Mouse (Mus musculus): ENCODE measurements around the gene Dynll1. TPM values are rescaled to one million over a fixed set of nuclear protein-coding genes. Genes with fewer than 3 reads are reported as not detected.

Gene Dynll1
- 637 and 750 TPM in 2 replicates for polyA plus RNA-seq (2012; rRNA removed)

DNA sequence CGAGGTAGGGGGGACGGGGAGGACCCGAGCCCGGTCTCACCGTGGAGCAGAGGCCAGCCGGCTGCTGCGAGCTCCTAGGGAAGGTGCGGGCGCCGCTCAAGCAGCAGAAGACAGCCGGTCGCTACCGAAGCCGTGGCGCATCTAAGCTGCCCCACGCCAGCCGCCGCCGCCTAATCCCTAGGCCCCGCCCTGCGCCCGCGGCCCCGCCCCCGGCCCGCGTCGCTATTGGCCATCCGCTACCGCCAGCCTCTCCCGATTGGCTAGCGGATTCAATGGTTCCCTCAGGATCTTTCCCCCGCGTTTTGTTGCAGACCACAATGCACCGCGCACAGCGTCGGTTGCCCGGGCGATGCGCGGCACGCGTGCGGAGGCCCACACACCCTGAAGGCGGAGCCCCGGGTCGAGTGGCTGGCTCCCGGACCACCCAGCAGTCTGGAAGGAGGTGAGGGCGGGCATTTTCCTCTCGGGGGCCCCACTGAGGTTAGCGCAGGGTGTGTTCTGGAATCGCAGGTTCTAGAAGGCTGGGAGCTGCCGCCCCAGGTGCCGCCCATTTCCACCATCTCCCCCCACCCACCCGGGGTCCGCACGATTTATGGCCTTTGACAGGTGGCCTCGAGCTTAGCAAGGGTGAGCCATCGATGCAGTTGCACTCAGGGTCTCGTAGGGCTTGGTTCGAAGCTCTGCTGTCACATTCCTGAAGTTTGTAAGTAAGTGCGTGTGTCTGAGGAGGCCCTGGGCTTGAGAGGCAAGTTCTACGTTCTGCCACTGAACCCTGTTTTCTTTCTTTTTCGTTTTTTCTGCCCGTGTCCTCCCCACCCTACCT, at the start of gene Dynll1:
Dynll1 (minus strand) TSS at position 208 of the 823 bp plus-strand sequence.
- peak; percentile 97 to 100 for DNase-seq (ENCODE audit: extremely low spot score in 1 of 2, low spot score in 1 of 2)

DNA sequence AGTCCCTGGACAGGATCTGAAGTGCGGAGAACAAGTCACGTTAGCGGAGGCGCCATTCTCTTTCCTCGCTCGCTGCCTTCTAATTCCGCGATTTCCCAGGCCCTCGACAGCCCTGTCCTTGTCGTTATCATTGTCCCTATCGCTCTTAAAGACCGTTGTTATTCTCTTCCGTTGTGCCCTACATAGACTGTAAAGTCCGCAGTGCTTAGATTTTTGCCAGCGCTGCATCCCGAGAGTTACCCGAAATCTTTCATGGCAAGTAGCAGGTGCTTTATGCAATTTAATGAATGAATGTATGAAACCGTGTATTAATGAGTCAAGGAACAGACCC, 48.4 kb upstream of the Dynll1 start:
- no peak for DNase-seq (ENCODE audit: extremely low spot score in 1 of 2, low spot score in 1 of 2)

DNA sequence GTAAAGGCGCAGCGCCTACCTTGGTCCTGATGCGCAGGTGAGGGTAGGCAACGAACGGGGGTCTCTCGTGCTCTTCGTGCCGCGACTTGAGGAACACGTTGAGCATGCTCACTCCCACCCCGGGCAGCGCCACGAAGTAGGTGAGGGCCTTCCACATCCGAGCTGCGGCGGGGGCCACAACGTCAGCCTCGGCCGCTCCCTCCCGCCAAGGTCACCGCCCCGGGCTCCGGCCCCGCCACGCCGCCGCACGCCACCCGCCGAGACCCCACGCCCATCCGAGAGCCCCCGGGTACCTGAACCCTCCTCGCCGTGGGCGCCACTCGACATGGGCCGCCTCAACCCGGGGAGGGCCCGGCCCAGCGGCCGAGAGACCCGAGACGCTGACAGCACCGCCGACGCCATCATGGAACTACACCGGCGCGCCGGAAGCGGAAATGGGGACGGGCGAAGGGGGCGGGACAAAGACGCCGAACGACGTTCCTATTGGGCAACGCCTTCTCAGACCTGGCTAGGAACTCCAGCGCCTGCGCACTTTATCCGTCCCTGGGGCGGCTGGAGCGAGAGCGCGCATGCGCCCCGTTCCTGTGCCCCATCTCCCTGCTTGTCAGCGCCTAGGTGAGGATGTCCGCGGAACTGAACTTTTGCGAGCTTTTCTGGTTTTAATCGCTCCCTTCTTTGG, 47.9 kb upstream of the Dynll1 start, which contains the start of gene Cox6a1:
Cox6a1 (minus strand) TSS at position 436 of the 679 bp plus-strand sequence.
- DNase-seq (ENCODE audit: extremely low spot score in 1 of 2, low spot score in 1 of 2): peak; percentile 96 to 99

DNA sequence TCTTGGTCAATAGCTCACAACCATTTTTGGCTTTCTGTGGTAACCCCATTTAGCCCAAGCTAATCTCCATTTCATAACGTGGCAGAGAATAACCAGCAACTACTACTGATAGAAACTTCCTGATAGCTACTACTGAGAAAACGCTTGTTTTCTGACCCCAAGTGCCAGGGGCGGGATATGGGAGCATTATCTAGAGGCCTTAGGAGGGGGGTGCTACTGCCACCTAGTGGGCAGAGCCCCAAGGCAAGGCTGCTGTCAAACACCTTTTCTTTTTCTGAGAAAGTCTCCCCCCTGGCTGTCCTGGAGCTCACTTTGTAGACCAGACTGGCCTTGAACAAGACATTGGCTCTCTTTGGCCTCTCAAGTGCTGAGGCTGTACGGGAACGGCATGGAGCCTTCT, 46.8 kb upstream of the Dynll1 start:
- peak; percentile 34 to 87 for DNase-seq (ENCODE audit: extremely low spot score in 1 of 2, low spot score in 1 of 2)

DNA sequence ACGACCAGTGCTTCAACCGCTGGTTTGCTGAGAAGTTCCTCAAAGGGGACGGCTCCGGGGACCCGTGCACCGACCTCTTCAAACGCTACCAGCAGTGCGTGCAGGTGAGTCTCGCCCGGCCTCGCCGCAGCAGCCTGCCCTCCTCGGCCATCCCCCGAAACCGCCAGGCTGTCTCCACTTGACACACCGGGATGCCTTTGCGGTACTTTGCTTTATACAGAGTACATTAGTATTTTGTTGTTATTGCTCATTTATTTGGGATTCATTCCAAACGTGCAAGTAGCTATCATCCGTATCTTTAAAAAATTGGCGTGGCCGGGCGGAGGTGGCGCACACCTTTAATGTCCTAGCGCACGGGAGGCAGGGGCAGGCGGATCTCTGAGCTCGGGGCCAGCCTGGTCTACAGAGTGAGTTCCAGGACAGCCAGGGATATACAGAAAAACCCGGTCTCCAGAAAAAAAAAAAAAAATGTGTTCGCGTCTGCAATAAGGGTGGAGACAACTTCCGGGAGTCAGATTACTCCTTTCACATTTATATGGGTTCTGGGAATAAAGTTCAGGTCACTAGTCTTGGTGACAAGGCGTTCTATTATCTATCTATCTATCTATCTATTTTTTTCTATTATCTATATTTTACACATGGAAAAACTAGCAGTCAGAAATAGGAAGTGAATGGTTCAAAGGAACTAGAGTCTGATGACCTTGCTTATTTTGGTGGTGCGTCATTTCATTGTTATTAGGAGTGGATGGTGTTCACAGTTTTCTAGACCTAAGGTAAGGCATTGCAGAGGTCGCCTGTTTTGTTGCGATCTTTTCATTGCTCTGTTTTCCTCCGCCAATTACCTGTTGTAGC, 40.7 kb upstream of the Dynll1 start:
- no peak for DNase-seq (ENCODE audit: extremely low spot score in 1 of 2, low spot score in 1 of 2)

DNA sequence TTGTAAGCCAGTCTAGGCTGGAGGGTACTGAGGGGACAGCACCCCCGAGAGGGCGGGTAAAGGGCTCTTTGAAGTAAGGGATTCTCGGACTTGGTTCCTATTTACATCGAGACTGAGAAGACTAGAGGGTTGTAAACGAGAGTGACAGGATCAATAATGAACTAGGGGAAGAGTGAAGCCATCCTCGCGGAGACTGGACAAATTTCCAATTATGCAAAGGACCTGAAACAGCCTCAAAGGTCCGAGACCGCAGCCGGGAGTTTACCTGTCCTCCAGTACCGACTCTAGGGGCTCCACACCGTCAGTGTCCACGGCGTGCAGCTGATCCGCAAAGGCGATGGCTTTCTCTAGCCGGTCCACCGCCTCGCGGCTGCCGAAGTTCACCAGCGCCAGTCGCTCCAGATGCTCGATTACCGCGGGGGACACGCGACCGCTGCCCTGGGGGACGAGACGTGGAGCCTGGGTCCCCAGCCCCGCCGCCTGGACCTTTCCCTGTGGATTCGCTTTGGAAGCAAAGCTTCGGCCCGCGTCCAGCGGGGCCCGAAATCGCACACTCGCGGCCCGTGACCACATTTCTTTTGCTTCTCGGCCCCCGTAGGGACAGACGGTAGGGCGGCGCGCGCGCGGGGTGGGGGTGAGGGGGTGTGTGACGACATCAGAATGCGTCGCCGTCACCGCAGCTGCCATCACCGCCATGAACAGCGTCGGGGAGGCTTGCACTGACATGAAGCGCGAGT, 39.9 kb upstream of the Dynll1 start, which contains the start of the genes Gatc and Triap1:
Gatc (minus strand) TSS at position 602 of the 737 bp plus-strand sequence.
Triap1 (plus strand) TSS at position 649 of the 737 bp plus-strand sequence.
- peak; percentile 63 to 90 for DNase-seq (ENCODE audit: extremely low spot score in 1 of 2, low spot score in 1 of 2)

DNA sequence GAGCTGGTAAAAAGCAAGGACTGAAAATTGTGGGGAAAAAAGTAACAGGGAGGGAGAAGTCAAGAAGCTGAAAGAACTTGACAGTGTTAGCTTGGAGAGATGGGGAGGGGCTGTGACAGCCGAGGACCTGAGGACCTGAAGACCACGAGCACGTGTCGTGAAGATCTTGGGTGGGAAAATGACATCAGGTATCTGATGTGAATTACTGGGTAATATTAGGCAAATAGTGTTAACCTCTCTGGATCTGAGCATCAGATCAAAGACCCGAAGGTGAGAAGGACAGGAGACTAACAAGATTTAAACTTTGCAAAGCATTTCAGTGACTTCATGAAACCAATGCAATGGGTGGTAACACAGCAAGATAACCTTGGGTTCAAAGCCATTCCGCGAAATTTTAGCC, 39.2 kb upstream of the Dynll1 start:
- DNase-seq (ENCODE audit: extremely low spot score in 1 of 2, low spot score in 1 of 2): no peak

DNA sequence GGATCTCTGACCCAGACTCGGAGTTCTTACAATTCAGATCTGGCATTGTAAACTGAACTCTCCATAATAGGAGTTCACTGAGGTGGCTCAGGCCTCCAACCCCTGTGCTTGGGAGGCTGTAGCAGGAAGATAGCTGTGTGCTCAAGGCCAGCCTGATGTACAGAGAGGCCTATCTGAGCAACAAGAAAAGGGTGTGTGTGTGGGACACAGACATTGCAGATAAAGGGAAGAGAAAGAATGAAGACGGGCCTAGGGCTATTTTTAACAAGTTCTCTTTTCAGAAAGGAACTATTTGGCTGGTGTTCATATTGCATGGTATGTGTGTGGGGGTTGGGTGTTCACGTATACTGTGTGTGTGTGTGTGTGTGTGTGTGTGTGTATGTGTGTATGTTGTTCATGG, 32.8 kb upstream of the Dynll1 start:
- DNase-seq (ENCODE audit: extremely low spot score in 1 of 2, low spot score in 1 of 2): no peak

DNA sequence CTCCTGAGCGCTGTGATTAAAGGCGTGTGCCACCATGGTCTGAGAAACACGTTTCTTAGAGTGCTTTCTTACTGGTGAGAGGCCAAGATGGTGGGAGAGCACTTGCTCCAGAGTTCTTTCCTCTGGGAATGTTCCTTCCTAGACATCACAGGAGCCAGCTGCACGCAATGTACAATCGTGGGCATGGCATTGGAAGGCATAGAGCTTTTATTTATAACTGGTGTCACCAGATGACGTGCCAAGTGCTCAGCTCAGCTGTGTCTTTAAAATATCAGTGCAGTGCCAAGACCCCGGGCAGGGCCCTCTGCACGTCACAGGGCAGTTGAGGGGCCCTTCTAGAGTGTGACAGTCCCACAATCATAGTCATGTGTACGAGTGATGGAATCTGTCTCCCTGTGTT, 30.2 kb upstream of the Dynll1 start:
- no peak for DNase-seq (ENCODE audit: extremely low spot score in 1 of 2, low spot score in 1 of 2)

DNA sequence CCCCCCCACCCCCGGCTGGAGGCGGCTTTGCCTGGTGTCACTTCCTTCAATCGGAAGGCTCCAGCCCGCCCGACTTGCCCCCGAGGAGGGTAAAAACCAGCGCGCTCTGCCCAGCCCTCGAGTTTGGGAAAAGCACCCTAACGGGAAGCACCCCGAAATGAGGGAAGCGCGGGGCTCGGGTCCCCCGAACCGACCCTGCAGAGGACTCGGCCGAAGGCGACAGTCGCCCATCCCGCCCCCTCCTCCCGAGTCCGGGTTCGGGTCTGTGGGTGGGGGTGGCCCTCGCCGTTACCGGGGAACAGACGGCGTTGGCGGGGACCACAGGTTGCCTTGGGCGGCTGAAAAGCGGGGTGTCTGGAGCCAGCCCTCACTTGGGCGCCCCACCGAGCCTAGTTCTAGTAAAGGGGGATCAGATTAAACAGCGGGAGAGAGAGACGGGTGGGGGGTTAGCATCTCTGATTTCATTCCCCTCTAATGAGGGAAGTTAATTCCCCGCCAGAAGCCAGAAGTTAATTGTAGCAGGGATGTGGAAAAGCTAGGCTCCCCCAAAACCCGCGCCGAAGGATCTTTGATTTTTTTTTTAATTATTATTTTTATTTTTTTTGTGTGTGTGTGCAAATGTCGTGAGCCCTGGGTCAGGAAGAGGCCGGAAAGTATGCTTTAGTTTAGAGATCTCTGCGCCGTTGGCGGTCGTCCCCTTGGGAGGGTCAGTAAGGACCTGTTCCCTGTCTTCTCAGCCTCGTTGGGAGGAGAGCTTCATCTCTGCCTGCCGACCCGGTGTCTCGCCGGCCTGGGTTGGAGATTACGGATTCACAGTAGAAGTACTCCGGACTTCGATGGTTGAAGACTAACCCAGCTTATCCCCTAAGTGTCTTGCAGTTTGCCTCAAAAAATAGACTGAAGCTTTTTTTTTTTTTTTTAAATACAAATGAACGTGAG, 27.1 kb upstream of the Dynll1 start:
- DNase-seq (ENCODE audit: extremely low spot score in 1 of 2, low spot score in 1 of 2): no peak

DNA sequence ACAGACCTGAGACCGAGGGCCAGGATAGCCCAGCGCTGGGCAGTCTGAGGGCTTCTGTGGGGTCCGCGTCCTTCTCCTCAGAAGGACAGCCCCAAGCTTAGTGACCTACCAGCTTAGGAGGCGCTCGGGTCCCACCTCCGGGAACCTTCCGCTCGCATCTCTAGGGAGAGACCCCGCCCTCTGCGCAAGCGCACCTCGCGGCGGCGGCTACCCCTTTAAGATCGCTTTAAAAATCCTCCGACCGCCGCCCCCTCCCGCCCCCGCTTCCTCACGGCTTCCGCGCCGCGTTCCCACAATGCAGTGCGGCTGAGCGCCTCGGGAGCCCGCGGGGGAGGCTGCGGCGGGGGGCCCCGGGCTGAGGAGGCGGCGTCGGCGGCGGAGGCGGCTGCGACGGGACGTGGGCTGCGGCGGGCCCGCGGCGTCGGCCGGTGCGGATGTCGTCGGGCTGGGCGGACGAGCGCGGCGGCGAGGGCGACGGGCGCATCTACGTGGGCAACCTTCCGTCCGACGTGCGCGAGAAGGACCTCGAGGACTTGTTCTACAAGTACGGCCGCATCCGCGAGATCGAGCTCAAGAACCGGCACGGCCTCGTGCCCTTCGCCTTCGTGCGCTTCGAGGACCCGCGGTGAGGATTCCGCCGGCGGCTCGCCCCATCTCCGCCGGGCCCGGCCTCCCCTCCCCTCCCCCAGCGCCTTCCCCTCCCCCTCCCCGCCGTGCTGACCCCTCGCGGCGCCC, 26.2 kb upstream of the Dynll1 start, which contains the start of gene Srsf9:
Srsf9 (plus strand) TSS at position 303 of the 735 bp plus-strand sequence.
- peak; percentile 89 to 96 for DNase-seq (ENCODE audit: extremely low spot score in 1 of 2, low spot score in 1 of 2)

DNA sequence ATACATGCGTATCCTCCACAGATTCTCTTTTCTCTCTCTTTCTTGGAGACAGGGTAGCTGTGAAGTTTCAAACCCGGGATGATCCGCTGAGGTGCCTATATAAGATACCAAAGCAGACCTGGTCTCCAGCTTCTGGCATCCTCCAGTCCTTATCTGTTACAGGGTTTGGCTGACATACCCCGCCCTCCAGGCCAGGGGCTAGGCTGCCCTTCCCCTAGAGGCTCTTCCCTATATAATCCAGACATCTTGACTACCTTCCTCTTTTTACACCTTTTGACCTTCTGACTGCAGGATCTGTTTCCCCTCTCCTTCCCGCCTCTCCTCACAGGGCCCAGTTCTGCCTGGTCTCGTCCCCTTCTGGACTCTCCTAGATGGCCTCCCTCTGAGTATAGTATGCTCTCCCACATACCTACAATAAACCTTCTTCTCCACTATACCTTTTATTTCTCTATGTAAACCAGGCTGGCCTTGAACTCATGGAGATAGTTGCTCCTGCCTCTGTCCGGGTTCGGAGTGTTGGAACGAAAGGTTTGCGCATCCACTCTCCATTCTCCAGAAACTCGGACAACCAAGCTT, 25.5 kb upstream of the Dynll1 start:
- DNase-seq (ENCODE audit: extremely low spot score in 1 of 2, low spot score in 1 of 2): no peak

DNA sequence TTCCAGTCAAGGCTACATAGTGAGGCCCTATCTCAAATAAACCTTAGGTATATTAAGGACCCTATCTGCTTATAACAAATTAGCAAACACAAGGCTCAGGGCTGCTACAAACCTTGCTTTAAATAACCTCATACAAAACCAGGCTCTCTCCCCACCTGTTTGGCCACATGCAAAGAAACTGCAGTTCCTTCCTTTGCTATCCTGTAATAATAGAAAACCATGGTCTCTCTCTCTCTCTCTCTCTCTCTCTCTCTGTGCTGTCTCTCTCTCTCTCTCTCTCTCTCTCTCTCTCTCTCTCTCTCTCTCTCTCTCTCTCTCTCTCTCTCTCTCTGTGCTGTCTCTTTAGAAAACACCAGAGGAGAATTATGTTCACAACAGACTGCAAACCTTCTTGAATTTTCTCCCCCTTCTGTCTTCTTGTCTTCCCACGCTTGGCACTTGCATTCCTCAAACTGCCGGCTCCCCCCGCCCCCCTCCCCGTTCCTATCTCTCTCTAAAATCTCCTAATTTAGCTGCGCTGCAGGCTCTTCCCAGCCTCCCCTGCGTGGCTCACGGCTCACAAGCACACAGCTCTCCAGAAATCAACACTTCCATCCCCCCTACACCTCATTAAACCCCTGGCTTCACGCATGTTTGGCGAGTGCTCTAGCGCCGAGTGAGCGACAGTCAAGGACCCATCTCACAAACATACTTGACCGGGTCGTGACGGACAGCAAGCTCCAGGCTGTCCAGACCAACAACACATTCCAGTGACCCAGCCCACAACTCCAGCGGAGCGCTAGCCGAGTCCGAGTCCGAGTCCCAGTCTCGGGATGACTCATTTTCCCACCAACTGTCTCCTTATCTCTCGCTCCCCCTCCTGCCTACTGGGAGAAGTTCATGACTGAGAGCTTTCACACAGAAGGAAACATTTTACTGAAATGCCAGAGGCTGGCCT, 18.5 kb upstream of the Dynll1 start:
- DNase-seq (ENCODE audit: extremely low spot score in 1 of 2, low spot score in 1 of 2): peak; percentile 83 to 88

DNA sequence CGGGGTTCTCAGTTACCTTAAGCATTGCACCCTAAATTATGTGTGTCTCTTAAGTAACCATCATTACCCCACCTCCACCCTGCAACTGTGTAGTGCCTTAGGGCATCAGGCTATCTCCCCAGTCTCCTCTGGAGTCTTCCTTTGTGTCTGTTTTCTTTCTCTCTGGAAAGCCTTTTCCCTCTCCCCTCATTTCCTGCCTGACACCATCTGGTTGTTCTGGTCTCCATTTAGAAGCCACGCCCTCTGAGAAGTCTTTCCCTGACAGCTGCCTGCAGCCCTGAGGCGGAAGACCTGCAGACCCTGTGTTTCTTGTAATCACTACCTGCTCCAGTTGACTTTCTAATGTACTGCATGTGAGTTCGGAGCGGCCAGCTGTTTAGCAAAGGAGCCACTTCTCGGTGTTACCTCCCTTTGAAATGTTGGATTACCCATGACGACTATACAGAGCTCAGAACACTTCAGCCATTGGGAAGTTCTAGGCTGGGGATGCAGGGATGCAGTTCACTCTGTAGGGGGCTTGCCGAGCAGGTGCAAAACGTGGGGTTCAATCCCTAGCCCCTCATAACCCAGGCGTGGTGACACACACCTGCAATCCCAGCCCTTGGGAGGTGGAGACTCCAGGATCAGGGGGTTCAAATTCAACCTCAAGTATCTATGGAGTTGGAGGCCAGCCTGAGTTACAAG, 17.0 kb upstream of the Dynll1 start:
- DNase-seq (ENCODE audit: extremely low spot score in 1 of 2, low spot score in 1 of 2): no peak

DNA sequence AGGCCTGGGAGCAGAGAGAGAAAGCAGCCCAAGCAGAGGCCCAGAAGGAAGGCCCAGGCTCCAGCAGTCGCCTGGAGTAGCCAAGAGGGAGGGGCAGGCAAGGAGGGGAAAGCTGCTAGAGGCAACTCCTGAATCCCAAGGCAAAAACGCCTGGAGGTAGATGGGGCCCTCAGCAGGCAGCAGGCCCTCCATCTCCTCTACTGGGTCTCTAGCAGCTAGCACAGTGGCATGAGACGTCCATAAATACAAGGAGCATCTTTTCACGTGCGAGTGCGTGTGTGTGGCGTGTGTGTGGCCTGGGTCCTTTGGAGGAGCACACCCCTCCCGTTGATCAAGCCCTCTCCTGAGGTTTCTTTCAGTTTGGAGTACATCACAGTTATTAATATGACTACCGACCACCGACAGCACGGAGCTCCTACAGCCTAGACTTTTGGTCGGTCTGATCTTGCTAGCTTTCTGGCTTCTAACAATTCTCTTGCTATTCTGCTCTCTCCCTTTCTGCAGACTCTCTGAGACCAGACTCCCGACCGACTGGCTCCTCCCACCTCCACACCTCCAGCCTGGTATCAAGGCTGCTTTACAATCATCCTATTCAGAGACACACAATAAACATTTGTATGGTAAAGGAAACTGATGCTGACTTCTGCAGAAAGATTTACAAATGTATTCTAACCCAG, 16.3 kb upstream of the Dynll1 start:
- DNase-seq (ENCODE audit: extremely low spot score in 1 of 2, low spot score in 1 of 2): no peak

DNA sequence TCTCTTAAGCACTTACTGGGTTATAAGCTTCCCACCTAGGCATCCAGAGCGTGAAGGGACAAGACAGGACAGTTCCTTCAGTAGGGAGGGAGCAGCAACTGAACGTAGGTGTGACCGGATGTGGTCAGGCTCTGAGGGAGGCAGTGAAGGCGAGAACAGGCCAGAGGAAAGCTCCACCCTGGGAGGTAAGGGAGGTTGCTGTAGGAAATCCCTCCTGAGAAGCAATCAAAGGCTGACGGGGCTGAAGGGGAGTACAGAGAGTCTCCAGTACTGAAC, 12.8 kb upstream of the Dynll1 start:
- DNase-seq (ENCODE audit: extremely low spot score in 1 of 2, low spot score in 1 of 2): no peak

Data from frontal cortex, adult 2 months (tissue).